ENCODE assay signal across 8 mouse cellular contexts in genomic region chr4:57717354-57717753, GRCm38 (mm10). TPM values are rescaled to one million over a fixed set of nuclear protein-coding genes. Genes with fewer than 3 reads are reported as not detected.
DNase-seq lines count a peak whose midpoint lies in the region; ATAC-seq and TF ChIP-seq lines count a peak whose summit lies in the region.

TSS of gene Akap2 (plus strand) at chr4:57717657.

- H3K9ac ChIP-seq in embryonic facial prominence, embryonic 13.5 days: no peak within 1 kb of the TSS
- H3K9ac ChIP-seq in limb, embryonic 14.5 days (ENCODE audit: low read depth, low read length, severe bottlenecking): no peak within 1 kb of the TSS

- H3K4me1 ChIP-seq in lung, adult 2 months (ENCODE audit: control insufficient read depth, insufficient read depth, low read length): no peaks in the 10 kb centered on the region
- peaks cover 12% of the 10 kb centered on the region for H3K4me1 ChIP-seq in embryonic facial prominence, embryonic 13.5 days
- peaks cover 15% of the 10 kb centered on the region for H3K4me1 ChIP-seq in limb, embryonic 14.5 days (ENCODE audit: control insufficient read depth, insufficient read depth, low read length)

- H3K9me3 ChIP-seq in embryonic facial prominence, embryonic 13.5 days: no peaks in the 10 kb centered on the region
- H3K9me3 ChIP-seq in limb, embryonic 14.5 days (ENCODE audit: control insufficient read depth, low read length): no peaks in the 10 kb centered on the region

- no peak within 1 kb of the TSS for H3K4me3 ChIP-seq in lung, adult 2 months (replicated peaks; ENCODE audit: extremely low read depth, low read depth, low read length)
- no peak within 1 kb of the TSS for H3K4me3 ChIP-seq in embryonic facial prominence, embryonic 13.5 days
- no peak within 1 kb of the TSS for H3K4me3 ChIP-seq in limb, embryonic 14.5 days (replicated peaks; ENCODE audit: low read length)

- no peak within 1 kb of the TSS for H3K27ac ChIP-seq in embryonic facial prominence, embryonic 13.5 days
- no peak within 1 kb of the TSS for H3K27ac ChIP-seq in limb, embryonic 14.5 days (replicated peaks; ENCODE audit: low read depth, low read length)

- DNase-seq in lung, adult 2 months: no peak
- DNase-seq in lung, postnatal 14 days: no peak
- no peak for DNase-seq in heart, postnatal 25 days (ENCODE audit: low spot score)
- DNase-seq in limb, embryonic 14.5 days (ENCODE audit: low spot score): no peak
- no peak for DNase-seq in cerebellum, adult 9-10 months
- DNase-seq in cerebellum, adult 18-20 months: no peak
- DNase-seq in urinary bladder, postnatal 4 days (ENCODE audit: low spot score in 2 of 2): no peak

- no peak for TF ChIP-seq POLR2A in lung, adult 2 months (IDR thresholded peaks at IDR 0.05; ENCODE audit: borderline replicate concordance, extremely low read depth, low read depth, low read length)
- no peak for TF ChIP-seq POLR2A in limb, embryonic 14.5 days (IDR thresholded peaks at IDR 0.05; ENCODE audit: borderline replicate concordance, extremely low read depth, insufficient read depth, insufficient read length)

- WGBS in lung, adult 2 months: 91% methylated on average over 9 of the region's 9 CpGs
- 82% methylated on average over 9 of the region's 9 CpGs for WGBS in embryonic facial prominence, embryonic 13.5 days
- 77% methylated on average over 9 of the region's 9 CpGs for WGBS in limb, embryonic 14.5 days

- no peak for ATAC-seq in embryonic facial prominence, embryonic 13.5 days (ENCODE audit: insufficient number of reproducible peaks, insufficient read depth, low FRiP score, low TSS enrichment, low read depth)
- ATAC-seq in limb, embryonic 14.5 days (ENCODE audit: low FRiP score, low read depth): no peak

- TF ChIP-seq CTCF in lung, adult 2 months (IDR thresholded peaks at IDR 0.05; ENCODE audit: insufficient read depth, low read length): no peak

- 0 out of 2 replicates have a peak, but pooled peaks cover 3% of the 10 kb centered on the region for H3K36me3 ChIP-seq in embryonic facial prominence, embryonic 13.5 days
- H3K36me3 ChIP-seq in limb, embryonic 14.5 days (ENCODE audit: control insufficient read depth, insufficient read depth, low read length): no peaks in the 10 kb centered on the region; the same call in 1 of the 2 replicates

- H3K27me3 ChIP-seq in embryonic facial prominence, embryonic 13.5 days: no peaks in the 10 kb centered on the region
- no peaks in the 10 kb centered on the region for H3K27me3 ChIP-seq in limb, embryonic 14.5 days (ENCODE audit: control insufficient read depth, insufficient read depth, low read length)

- intact Hi-C loops in heart, postnatal 25 days (cut with DNase I): no loop called here

- H3K4me2 ChIP-seq in embryonic facial prominence, embryonic 13.5 days: no peak within 1 kb of the TSS
- no peak within 1 kb of the TSS for H3K4me2 ChIP-seq in limb, embryonic 14.5 days (replicated peaks; ENCODE audit: low read depth, low read length, severe bottlenecking)

RNA-seq across cellular contexts. Expression of gene Akap2, which starts in this region (rescaled TPM):
- 348 and 349 TPM in 2 replicates for polyA plus RNA-seq in lung, adult 2 months (2012; rRNA removed)
- 25.8 and 28.1 TPM in 2 replicates for polyA plus RNA-seq in embryonic facial prominence, embryonic 13.5 days (2015; fragmentation: Nextera tagmentation; extraction: Ambion mirVana)
- 10 to 100 TPM; 84.4 to 96.1 TPM for total RNA-seq in heart, postnatal 25 days (2021)
- polyA plus RNA-seq in limb, embryonic 14.5 days (2012; rRNA removed): 27.6 and 33.2 TPM in 2 replicates
- 23.6 and 31.1 TPM in 2 replicates for polyA plus RNA-seq in limb, embryonic 14.5 days (2014; fragmentation: Nextera tagmentation; extraction: Ambion mirVana)

Comparison
In these comparisons a context has a peak if more than half of its experiments do, and no peak if none do; other contexts are left out.
1. RNA of gene Akap2 (polyA plus RNA-seq): 348 to 349 TPM in lung, adult 2 months; 25.8 to 28.1 TPM in embryonic facial prominence, embryonic 13.5 days and 23.6 to 33.2 TPM in limb, embryonic 14.5 days; every median in the first group is over 10 times any median in the second.